Mouse (Mus musculus): ENCODE measurements around the gene Cyp2f2. TPM values are rescaled to one million over a fixed set of nuclear protein-coding genes. Genes with fewer than 3 reads are reported as not detected.

Gene Cyp2f2
- polyA plus RNA-seq, 1 experiment from 2014 or later = not detected

GRCm38 (mm10) chr7:27111038-27111437, 8.7 kb upstream of the Cyp2f2 start:
- no peak for DNase-seq (ENCODE audit: low spot score)
- 89% methylated on average over 1 of the region's 1 CpGs for WGBS
- Histone ChIP-seq H3K27me3 (ENCODE audit: control insufficient read depth, insufficient read depth, low read length) (no peaks in the 10 kb centered on the region), H3K4me2 (ENCODE audit: low read depth, low read length) (no peak overlapping the region), H3K9me3 (replicated peaks; ENCODE audit: control insufficient read depth, low read length) (peaks cover 3% of the 10 kb centered on the region; the same call in 1 of the 2 replicates), H3K36me3 (replicated peaks; ENCODE audit: control insufficient read depth, insufficient read depth, low read depth, low read length) (no peaks in the 10 kb centered on the region), H3K9ac (replicated peaks; ENCODE audit: low read length) (no peak overlapping the region), H3K27ac (replicated peaks; ENCODE audit: low read depth, low read length) (no peak overlapping the region), H3K4me1 (ENCODE audit: control insufficient read depth, insufficient read depth, low read length) (no peaks in the 10 kb centered on the region), H3K4me3 (ENCODE audit: low read depth, low read length) (no peak overlapping the region)
- ATAC-seq (replicated peaks; ENCODE audit: insufficient number of reproducible peaks, low FRiP score, low TSS enrichment, low read depth) = no peak

GRCm38 (mm10) chr7:27111987-27112386, 7.7 kb upstream of the Cyp2f2 start:
- no peak for DNase-seq (ENCODE audit: low spot score)
- peaks cover 3% of the 10 kb centered on the region; the same call in 1 of the 2 replicates for H3K9me3 ChIP-seq (replicated peaks; ENCODE audit: control insufficient read depth, low read length)
- WGBS = 78% methylated on average over 3 of the region's 3 CpGs
- no peak for ATAC-seq (replicated peaks; ENCODE audit: insufficient number of reproducible peaks, low FRiP score, low TSS enrichment, low read depth)
- no peaks in the 10 kb centered on the region for H3K27me3 ChIP-seq (ENCODE audit: control insufficient read depth, insufficient read depth, low read length)
- no peaks in the 10 kb centered on the region for H3K4me1 ChIP-seq (ENCODE audit: control insufficient read depth, insufficient read depth, low read length)
- no peak overlapping the region for H3K27ac ChIP-seq (replicated peaks; ENCODE audit: low read depth, low read length)
- H3K36me3 ChIP-seq (replicated peaks; ENCODE audit: control insufficient read depth, insufficient read depth, low read depth, low read length) = no peaks in the 10 kb centered on the region
- H3K4me3 ChIP-seq (ENCODE audit: low read depth, low read length) = no peak overlapping the region
- no peak overlapping the region for H3K9ac ChIP-seq (replicated peaks; ENCODE audit: low read length)
- H3K4me2 ChIP-seq (ENCODE audit: low read depth, low read length) = no peak overlapping the region

- no peaks in the 10 kb centered on the region for H3K9me3 ChIP-seq (replicated peaks; ENCODE audit: control insufficient read depth, low read length)
- WGBS = 75% methylated on average over 4 of the region's 4 CpGs
- H3K4me1 ChIP-seq (ENCODE audit: control insufficient read depth, insufficient read depth, low read length) = no peaks in the 10 kb centered on the region
- ATAC-seq (replicated peaks; ENCODE audit: insufficient number of reproducible peaks, low FRiP score, low TSS enrichment, low read depth) (no peak), DNase-seq (ENCODE audit: low spot score) (no peak)
- no peak overlapping the region for H3K27ac ChIP-seq (replicated peaks; ENCODE audit: low read depth, low read length)
- no peak overlapping the region for H3K9ac ChIP-seq (replicated peaks; ENCODE audit: low read length)
- no peaks in the 10 kb centered on the region for H3K36me3 ChIP-seq (replicated peaks; ENCODE audit: control insufficient read depth, insufficient read depth, low read depth, low read length)
- no peak overlapping the region for H3K4me2 ChIP-seq (ENCODE audit: low read depth, low read length)
- H3K4me3 ChIP-seq (ENCODE audit: low read depth, low read length) = no peak overlapping the region
- no peaks in the 10 kb centered on the region for H3K27me3 ChIP-seq (ENCODE audit: control insufficient read depth, insufficient read depth, low read length)
Observed at GRCm38 (mm10) chr7:27118033-27118511, 1.6 kb upstream of the Cyp2f2 start.

DNA sequence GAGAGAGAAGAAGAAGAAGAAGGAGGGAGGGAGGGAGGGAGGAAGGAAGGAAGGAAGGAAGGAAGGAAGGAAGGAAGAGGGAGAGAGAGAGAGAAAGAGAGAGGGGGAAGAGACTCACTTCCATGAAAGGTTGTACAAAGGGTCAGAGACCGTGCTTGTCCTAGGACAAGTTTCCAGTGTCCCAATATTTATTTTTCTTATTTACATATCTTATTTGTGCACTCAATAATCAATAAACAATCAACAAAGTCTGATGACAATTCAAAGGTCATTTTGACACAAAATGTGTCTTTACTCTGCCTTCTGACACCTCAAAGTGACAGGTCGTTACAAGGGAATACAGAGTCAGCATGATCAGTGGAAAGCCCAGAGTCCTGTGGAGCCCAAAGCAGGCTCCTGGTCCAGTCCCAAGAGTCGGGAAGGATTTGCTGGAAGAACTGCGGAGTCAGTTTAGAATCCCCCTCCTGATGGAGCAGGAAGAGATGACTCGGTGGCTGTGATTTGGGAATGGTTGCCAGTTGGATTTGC, 4.7 kb downstream of the Cyp2f2 start:
- no peak for DNase-seq (ENCODE audit: low spot score)
- Histone ChIP-seq H3K4me2 (ENCODE audit: low read depth, low read length) (no peak overlapping the region), H3K36me3 (replicated peaks; ENCODE audit: control insufficient read depth, insufficient read depth, low read depth, low read length) (no peaks in the 10 kb centered on the region), H3K4me3 (ENCODE audit: low read depth, low read length) (no peak overlapping the region), H3K4me1 (ENCODE audit: control insufficient read depth, insufficient read depth, low read length) (no peaks in the 10 kb centered on the region), H3K9me3 (replicated peaks; ENCODE audit: control insufficient read depth, low read length) (no peaks in the 10 kb centered on the region), H3K27me3 (ENCODE audit: control insufficient read depth, insufficient read depth, low read length) (no peaks in the 10 kb centered on the region), H3K27ac (replicated peaks; ENCODE audit: low read depth, low read length) (no peak overlapping the region), H3K9ac (replicated peaks; ENCODE audit: low read length) (no peak overlapping the region)
- 75% methylated on average over 5 of the region's 5 CpGs for WGBS
- ATAC-seq (replicated peaks; ENCODE audit: insufficient number of reproducible peaks, low FRiP score, low TSS enrichment, low read depth) = no peak

GRCm38 (mm10) chr7:27124969-27125368, 5.3 kb downstream of the Cyp2f2 start:
- Histone ChIP-seq H3K27ac (replicated peaks; ENCODE audit: low read depth, low read length) (no peak overlapping the region), H3K36me3 (replicated peaks; ENCODE audit: control insufficient read depth, insufficient read depth, low read depth, low read length) (no peaks in the 10 kb centered on the region), H3K27me3 (ENCODE audit: control insufficient read depth, insufficient read depth, low read length) (no peaks in the 10 kb centered on the region), H3K9me3 (replicated peaks; ENCODE audit: control insufficient read depth, low read length) (no peaks in the 10 kb centered on the region), H3K4me3 (ENCODE audit: low read depth, low read length) (no peak overlapping the region), H3K9ac (replicated peaks; ENCODE audit: low read length) (no peak overlapping the region), H3K4me2 (ENCODE audit: low read depth, low read length) (no peak overlapping the region), H3K4me1 (ENCODE audit: control insufficient read depth, insufficient read depth, low read length) (no peaks in the 10 kb centered on the region)
- ATAC-seq (replicated peaks; ENCODE audit: insufficient number of reproducible peaks, low FRiP score, low TSS enrichment, low read depth) = no peak
- no peak for DNase-seq (ENCODE audit: low spot score)
- WGBS = 83% methylated on average over 4 of the region's 4 CpGs

GRCm38 (mm10) chr7:27128162-27128561, 8.5 kb downstream of the Cyp2f2 start:
- 0 out of 2 replicates have a peak, but pooled peaks have one; percentile 26 for ATAC-seq (replicated peaks; ENCODE audit: insufficient number of reproducible peaks, low FRiP score, low TSS enrichment, low read depth)
- no peaks in the 10 kb centered on the region for H3K36me3 ChIP-seq (replicated peaks; ENCODE audit: control insufficient read depth, insufficient read depth, low read depth, low read length)
- H3K4me2 ChIP-seq (ENCODE audit: low read depth, low read length) = no peak overlapping the region
- no peaks in the 10 kb centered on the region for H3K27me3 ChIP-seq (ENCODE audit: control insufficient read depth, insufficient read depth, low read length)
- no peaks in the 10 kb centered on the region for H3K4me1 ChIP-seq (ENCODE audit: control insufficient read depth, insufficient read depth, low read length)
- DNase-seq (ENCODE audit: low spot score) = peak; percentile 36
- no peaks in the 10 kb centered on the region for H3K9me3 ChIP-seq (replicated peaks; ENCODE audit: control insufficient read depth, low read length)
- H3K27ac ChIP-seq (replicated peaks; ENCODE audit: low read depth, low read length) = no peak overlapping the region
- no peak overlapping the region for H3K9ac ChIP-seq (replicated peaks; ENCODE audit: low read length)
- 51% methylated on average over 3 of the region's 3 CpGs for WGBS
- no peak overlapping the region for H3K4me3 ChIP-seq (ENCODE audit: low read depth, low read length)

DNA sequence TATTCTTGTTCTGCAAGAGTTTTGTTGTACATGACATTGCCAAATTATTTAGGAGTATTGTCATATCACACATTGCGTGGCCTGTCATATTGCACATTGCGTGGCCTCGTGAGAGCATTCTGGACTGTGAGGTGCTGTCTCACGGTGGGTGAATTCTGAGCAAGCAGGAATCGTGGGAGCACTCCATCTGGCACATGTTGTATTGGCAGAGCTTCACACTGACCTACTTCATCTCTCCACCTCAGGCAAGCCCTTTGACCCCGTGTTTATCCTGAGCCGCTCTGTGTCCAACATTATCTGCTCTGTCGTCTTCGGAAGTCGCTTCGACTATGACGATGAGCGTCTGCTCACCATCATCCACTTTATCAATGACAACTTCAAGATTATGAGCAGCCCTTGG, 9.2 kb downstream of the Cyp2f2 start:
- Histone ChIP-seq H3K4me3 (ENCODE audit: low read depth, low read length) (no peak overlapping the region), H3K9ac (replicated peaks; ENCODE audit: low read length) (no peak overlapping the region), H3K4me2 (ENCODE audit: low read depth, low read length) (no peak overlapping the region), H3K36me3 (replicated peaks; ENCODE audit: control insufficient read depth, insufficient read depth, low read depth, low read length) (no peaks in the 10 kb centered on the region), H3K9me3 (replicated peaks; ENCODE audit: control insufficient read depth, low read length) (no peaks in the 10 kb centered on the region), H3K27ac (replicated peaks; ENCODE audit: low read depth, low read length) (no peak overlapping the region), H3K27me3 (ENCODE audit: control insufficient read depth, insufficient read depth, low read length) (no peaks in the 10 kb centered on the region), H3K4me1 (ENCODE audit: control insufficient read depth, insufficient read depth, low read length) (no peaks in the 10 kb centered on the region)
- ATAC-seq (replicated peaks; ENCODE audit: insufficient number of reproducible peaks, low FRiP score, low TSS enrichment, low read depth) (no peak), DNase-seq (ENCODE audit: low spot score) (no peak)
- WGBS = 88% methylated on average over 13 of the region's 13 CpGs

DNA sequence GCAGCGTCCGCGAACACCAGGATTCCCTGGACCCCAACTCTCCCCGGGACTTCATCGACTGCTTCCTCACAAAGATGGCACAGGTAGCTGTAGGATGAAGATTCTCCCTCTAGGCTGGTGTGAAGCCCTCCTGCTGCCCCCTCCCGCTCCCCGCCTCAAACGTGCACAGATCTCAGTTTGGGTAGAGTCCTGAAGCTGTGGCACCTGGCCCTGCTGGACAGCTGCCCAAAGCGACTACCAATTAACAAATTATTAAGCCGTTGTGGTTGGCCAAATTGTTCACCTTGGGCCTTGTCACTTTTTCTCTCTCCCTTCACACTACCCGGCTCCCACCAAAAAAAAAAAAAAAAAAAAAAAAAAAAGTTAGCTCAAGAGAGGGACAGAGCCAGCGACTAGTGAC, 10.1 kb downstream of the Cyp2f2 start:
- no peak overlapping the region for H3K27ac ChIP-seq (replicated peaks; ENCODE audit: low read depth, low read length)
- H3K36me3 ChIP-seq (replicated peaks; ENCODE audit: control insufficient read depth, insufficient read depth, low read depth, low read length) = no peaks in the 10 kb centered on the region
- ATAC-seq (replicated peaks; ENCODE audit: insufficient number of reproducible peaks, low FRiP score, low TSS enrichment, low read depth) (no peak), DNase-seq (ENCODE audit: low spot score) (no peak)
- no peaks in the 10 kb centered on the region for H3K27me3 ChIP-seq (ENCODE audit: control insufficient read depth, insufficient read depth, low read length)
- H3K9ac ChIP-seq (replicated peaks; ENCODE audit: low read length) = no peak overlapping the region
- no peak overlapping the region for H3K4me2 ChIP-seq (ENCODE audit: low read depth, low read length)
- WGBS = 92% methylated on average over 12 of the region's 12 CpGs
- H3K4me3 ChIP-seq (ENCODE audit: low read depth, low read length) = no peak overlapping the region
- H3K4me1 ChIP-seq (ENCODE audit: control insufficient read depth, insufficient read depth, low read length) = no peaks in the 10 kb centered on the region
- H3K9me3 ChIP-seq (replicated peaks; ENCODE audit: control insufficient read depth, low read length) = no peaks in the 10 kb centered on the region
